Mouse (Mus musculus): ENCODE results near the gene Thnsl2.
A peak's percentile ranks its signal among the peaks of the same experiment; 100 is the strongest.

Thnsl2 gene

GRCm38 (mm10) chr6:71143894-71144455 is at the start of gene Thnsl2:
Gene Thnsl2, minus strand, starts transcription at chr6:71144439.
- DNase-seq (ENCODE audit: low spot score), result peak; percentile 81

- no peak for DNase-seq (ENCODE audit: low spot score)
These were observed 49.0 kb upstream of the Thnsl2 start for GRCm38 (mm10) chr6:71193151-71193740.

GRCm38 (mm10) chr6:71190501-71190900 is 46.3 kb upstream of the Thnsl2 start:
- no peak for DNase-seq (ENCODE audit: low spot score)

GRCm38 (mm10) chr6:71189578-71189977 is 45.3 kb upstream of the Thnsl2 start:
- DNase-seq (ENCODE audit: low spot score), result peak; percentile 8

- no peak for DNase-seq (ENCODE audit: low spot score)
These were observed 40.8 kb upstream of the Thnsl2 start for GRCm38 (mm10) chr6:71184941-71185604.

GRCm38 (mm10) chr6:71180596-71180995 is 36.4 kb upstream of the Thnsl2 start:
- no peak for DNase-seq (ENCODE audit: low spot score)

- no peak for DNase-seq (ENCODE audit: low spot score)
These were observed 28.8 kb upstream of the Thnsl2 start for GRCm38 (mm10) chr6:71172812-71173580.

- peak; percentile 69 for DNase-seq (ENCODE audit: low spot score)
These were observed 22.4 kb upstream of the Thnsl2 start for GRCm38 (mm10) chr6:71166551-71167169.

- DNase-seq (ENCODE audit: low spot score), result peak; percentile 20
These were observed 20.2 kb upstream of the Thnsl2 start for GRCm38 (mm10) chr6:71164394-71164793.

GRCm38 (mm10) chr6:71162269-71162668 is 18.0 kb upstream of the Thnsl2 start:
- no peak for DNase-seq (ENCODE audit: low spot score)

- DNase-seq (ENCODE audit: low spot score), result no peak
These were observed 17.1 kb upstream of the Thnsl2 start for GRCm38 (mm10) chr6:71161290-71161689.

- peak; percentile 69 for DNase-seq (ENCODE audit: low spot score)
These were observed 12.6 kb upstream of the Thnsl2 start for GRCm38 (mm10) chr6:71156674-71157326.

- DNase-seq (ENCODE audit: low spot score), result no peak
These were observed 10.6 kb upstream of the Thnsl2 start for GRCm38 (mm10) chr6:71154861-71155260.

GRCm38 (mm10) chr6:71153486-71153885 is 9.2 kb upstream of the Thnsl2 start:
- no peak for DNase-seq (ENCODE audit: low spot score)

- DNase-seq (ENCODE audit: low spot score), result no peak
These were observed 6.9 kb upstream of the Thnsl2 start for GRCm38 (mm10) chr6:71151098-71151497.

GRCm38 (mm10) chr6:71149534-71149933 is 5.3 kb upstream of the Thnsl2 start:
- peak; percentile 78 for DNase-seq (ENCODE audit: low spot score)

- DNase-seq (ENCODE audit: low spot score), result no peak
These were observed 4.1 kb upstream of the Thnsl2 start for GRCm38 (mm10) chr6:71148336-71148735.

GRCm38 (mm10) chr6:71145288-71145989 is 1.2 kb upstream of the Thnsl2 start:
- no peak for DNase-seq (ENCODE audit: low spot score)

- peak; percentile 31 for DNase-seq (ENCODE audit: low spot score)
These were observed 915 bp downstream of the Thnsl2 start for GRCm38 (mm10) chr6:71143154-71143893.

GRCm38 (mm10) chr6:71135031-71135430 is 9.2 kb downstream of the Thnsl2 start:
- no peak for DNase-seq (ENCODE audit: low spot score)

Measured in embryo, embryonic 10.5 days (tissue).